Mouse (Mus musculus): ENCODE data around the gene Prkn.

DNA sequence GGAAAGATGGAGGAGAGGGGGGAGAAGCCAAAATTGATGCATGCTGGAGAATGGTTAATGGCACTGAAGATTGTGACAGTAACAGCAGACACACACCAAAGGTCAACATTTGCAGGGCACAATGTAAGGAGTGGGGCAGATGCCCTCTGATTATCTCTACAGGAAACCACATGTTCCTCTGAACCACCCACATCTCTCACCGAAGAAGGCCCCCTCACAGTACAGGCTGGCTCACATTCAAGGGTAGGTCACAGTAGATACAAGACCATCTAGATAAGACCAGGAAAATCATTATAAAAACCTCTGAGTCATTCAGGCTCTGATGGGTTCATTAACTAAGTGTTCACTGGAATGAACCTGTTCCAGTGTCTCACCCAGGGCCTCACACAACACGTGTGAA, 1005.3 kb downstream of the Prkn start:
- TF ChIP-seq HCFC1 (IDR thresholded peaks at IDR 0.05; ENCODE audit: borderline replicate concordance, insufficient read depth, low read length), result no peak
- TF ChIP-seq CHD2 (IDR thresholded peaks at IDR 0.05; ENCODE audit: low read depth, low read length), result no peak
- no peak for TF ChIP-seq ZC3H11A (IDR thresholded peaks at IDR 0.05; ENCODE audit: borderline replicate concordance, low read depth, low read length)
- no peak for TF ChIP-seq ZNF384 (IDR thresholded peaks at IDR 0.05; ENCODE audit: low read depth, low read length)
- no peak for TF ChIP-seq MAFK (IDR thresholded peaks at IDR 0.05; ENCODE audit: insufficient read depth, low read depth, low read length)
